Mouse (Mus musculus): ENCODE results near the gene Sctr.

GRCm38 (mm10) chr1:120047325-120047724 is 40.6 kb downstream of the Sctr start:
- no peak for TF ChIP-seq POLR2A (IDR thresholded peaks at IDR 0.05; ENCODE audit: borderline replicate concordance, insufficient read depth, low read length)
- no peak for TF ChIP-seq CTCF (IDR thresholded peaks at IDR 0.05; ENCODE audit: borderline replicate concordance, insufficient read depth, low read depth, low read length)

All from cerebellum, adult 2 months (tissue).